Mouse (Mus musculus): ENCODE results near the gene Agpat4.
"Not testable (repeated sequence)": the region's sequence is repeated elsewhere in the genome, so short reads cannot be mapped to it uniquely, and the experiment has no call there.

Agpat4 gene

DNA sequence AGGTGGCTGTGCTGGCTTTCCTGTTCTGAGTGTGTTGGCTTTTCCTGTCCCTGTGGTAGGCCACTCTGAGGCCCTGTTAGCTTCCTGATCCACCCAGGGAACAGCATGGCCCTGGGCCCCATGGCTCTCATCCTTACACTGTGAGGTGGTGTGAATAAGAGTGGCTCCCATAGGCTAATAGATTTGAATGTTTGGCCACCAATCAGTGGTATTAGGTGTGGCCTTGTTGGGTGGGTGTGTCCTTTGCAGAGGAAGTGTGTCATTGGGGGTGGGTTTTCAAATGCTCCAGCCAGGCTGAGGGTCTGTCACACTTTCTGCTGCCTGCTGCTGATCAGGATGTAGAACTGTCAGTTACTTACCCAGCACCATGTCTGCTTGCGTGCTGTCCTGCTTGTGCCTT is 82.6 kb downstream of the Agpat4 start:
- DNase-seq: no peak

DNA sequence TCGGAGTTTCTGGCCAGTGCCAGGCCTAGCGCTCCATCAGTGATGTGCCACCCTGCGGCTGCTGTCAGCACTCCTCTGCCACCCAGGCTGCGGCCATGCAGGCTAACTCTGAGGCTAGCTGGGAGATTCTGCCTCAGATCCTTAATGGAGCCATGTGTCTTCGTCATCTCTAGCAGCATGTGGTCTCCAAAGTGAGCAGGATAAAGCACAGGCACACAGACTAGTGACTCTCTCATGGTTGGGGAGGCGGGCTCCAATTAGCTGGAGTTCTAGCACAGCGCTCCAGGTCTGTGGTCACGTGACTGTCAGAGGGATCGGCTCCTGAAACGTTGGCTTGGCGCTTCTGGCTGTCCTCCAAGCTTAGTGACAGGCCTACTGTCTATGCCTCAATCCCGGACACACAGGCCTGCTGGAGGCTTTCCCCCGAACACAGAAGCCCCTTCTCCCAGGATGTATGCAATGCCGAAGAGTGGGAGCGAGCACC is 85.0 kb downstream of the Agpat4 start:
- DNase-seq: no peak

DNA sequence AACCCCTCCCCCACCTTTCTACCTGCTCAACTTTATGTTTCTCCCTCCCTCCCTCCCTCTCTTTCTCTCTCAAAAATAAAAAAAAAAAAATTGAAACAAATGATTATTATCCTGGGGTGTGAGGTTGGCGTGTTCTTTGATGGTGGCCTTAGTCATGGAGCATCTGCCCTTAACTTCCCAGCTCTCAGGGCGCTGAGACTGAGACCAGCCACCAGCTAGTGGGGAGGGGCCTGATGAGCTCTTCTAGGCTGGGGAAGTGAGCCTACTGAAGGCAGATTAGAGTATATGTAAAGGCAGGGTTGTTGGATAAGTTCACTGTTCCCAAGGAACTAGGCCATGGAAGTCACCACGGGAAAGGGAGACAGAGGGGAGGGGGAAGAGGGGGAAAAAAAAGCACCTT is 85.7 kb downstream of the Agpat4 start:
- DNase-seq: peak; percentile 41

DNA sequence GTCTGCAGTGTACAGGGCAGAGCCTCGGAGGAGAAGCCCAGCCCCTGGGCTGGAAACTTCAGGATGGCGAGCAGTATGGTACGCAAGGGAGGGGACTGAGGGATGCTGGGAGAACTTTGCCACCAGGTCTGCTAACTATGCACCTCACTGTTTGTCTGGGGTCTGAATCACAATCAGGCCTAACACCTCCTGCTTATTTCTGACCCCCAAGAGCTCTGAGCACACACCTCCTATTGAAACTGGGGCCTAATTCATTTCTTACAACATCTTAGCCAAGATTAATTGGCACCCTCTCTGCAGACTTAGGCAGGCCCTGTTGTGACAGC is 86.1 kb downstream of the Agpat4 start:
- DNase-seq: no peak

DNA sequence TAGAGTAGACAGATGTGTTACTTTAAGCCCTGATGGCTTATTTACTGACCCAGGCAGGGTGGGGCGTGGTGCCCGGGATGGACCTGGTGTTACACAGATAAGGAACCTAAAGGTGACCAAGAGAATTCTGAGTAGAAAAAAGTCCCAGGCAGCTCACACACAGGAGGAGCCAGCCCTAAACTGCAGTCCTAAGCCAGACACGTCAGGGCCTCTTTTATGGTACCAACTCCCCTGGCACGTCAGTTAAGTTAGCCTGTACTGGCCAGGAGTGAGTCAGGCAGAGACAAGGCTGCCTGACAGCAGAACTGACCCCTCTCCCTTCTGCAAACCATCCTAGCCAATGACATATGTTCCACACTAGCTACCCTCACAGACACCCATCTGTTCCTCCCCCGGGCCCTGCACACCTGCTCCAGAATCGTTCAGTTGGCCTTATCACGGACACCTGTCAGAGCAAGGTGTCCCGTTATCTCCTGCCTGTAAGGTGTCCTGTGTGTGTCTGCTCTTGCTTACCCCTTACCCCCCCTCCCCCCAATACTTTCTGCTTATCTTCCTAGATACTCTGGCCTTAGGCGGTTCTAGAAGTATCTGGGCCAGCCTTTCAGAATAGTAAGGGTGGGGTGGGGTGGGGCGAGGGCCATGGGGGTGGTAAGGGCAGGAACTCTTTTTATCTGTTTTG is 86.7 kb downstream of the Agpat4 start:
- peak; percentile 38 for DNase-seq

DNA sequence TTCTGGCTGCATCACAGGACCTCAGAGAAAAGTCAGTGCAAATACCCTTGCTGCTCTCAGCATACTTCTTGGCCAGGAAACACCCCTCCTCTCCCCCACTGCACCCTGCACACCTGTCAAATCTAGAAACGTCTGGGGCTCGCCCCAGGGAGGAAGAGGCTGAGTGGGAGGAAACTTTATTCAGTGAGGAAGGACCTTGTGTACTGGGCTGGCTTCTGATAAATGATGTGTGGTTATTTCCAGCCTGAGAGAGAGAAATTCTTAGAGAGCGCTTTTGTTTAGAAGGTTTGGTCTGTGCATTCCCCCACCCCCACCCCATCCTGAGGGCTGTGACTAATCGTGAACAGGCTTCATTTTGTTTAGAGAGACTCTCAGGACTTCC is 87.2 kb downstream of the Agpat4 start:
- peak; percentile 65 for DNase-seq

DNA sequence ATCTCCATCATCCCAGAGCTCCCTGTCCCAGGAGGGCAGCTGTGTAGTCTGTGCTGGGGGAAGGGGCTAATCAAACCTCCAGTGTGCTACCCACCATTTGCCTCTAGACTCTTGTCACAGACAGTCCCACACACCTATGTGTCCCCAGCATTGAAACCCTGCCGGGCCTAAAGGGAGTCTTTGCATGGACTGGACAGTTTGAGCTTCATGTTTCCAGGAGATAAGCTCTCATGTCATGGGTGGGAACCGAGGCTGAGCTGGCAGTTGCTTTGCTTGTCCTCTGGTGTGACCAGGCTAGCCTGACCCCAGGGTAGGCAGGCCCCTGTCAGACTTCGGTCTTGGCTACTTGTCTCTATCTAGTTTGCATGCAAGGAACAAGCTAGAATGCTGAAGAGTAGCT is 87.7 kb downstream of the Agpat4 start:
- no peak for DNase-seq

DNA sequence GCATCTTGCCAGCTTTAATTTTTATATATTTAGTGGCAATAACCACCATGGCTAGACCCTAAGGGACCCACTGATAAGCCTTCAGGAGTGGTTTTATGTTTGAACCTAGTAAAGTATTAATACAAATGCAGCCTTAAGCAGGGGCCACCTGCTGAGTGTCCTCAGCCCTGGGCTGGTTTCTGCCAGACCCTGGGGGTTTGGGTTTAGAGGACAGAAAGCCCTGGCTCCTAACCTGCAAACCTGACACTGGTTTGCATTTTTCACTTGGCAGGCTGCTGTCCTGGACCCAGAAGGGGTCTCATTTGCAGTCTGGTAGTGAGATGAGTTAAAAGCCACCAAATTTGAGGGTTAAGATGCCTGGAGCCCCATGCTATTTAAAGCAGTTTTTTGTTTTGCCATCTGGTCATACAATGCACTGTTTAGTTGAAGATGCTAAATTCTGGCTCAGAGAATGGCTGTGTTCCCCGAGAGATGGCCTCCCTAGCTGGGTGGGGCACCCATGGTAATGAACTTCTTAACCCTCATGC is 88.6 kb downstream of the Agpat4 start:
- no peak for DNase-seq

DNA sequence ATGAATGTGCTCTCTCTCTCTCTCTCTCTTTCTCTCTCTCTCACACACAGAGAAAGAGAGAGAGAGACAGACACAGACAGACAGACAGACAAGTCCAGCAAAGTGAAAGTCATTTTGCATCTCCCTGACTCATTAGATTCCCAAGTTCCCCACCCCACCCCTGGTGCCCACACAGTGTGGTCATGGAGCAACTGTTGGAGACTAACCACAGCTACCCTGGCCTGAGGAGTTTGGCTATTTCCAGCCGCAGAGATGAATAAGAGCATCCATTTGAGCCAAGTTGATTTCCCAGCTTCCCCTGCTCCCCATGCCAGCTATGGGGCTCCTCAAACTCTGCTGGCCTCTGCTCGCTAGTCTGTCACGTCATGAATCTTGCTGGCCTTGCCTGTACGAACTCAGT is 91.0 kb downstream of the Agpat4 start:
- DNase-seq: no peak

DNA sequence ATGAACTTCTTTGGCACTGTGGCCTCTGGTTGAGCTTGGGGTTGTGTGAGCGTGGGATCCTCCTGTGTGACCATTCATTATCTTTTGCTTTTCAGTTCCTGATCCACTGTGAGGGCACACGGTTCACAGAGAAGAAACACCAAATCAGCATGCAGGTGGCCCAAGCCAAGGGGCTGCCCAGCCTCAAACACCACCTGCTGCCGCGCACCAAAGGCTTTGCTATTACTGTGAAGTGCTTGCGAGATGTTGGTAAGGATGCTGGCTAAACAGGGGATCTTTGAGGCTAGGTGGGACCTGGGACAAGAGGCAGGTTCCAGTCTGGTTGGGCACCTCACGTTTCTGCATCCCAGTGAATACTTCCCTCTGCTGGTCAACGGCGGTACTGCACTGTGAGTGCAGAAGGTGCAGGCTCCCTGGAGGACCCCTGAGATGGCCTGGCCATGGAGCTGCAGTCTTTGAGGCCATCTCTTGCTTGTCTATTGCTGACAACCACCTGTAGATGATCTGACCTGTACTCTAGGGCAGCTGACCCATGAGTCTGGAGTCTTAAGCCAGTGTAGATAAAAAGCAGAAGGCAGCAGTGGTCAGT is 92.1 kb downstream of the Agpat4 start:
- DNase-seq: peak; percentile 96

DNA sequence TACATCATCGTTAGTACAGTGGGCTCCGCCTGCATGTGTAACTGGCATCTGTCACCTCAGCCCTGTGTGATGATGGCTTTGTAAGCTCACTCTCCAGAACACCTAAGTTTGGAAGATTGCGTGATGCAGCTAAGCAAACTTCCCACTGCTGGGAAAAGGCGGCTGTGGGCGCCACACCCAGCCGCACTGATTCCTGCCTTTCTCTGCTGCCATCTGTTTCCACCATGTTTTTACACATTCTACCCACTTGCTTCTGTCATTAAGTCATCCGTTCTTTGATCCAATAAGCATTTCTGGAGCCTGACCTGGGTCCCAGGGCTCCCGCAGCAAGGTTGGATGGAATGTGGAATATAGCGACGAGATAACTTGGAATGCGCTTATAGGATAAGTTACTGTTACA is 93.4 kb downstream of the Agpat4 start:
- DNase-seq: no peak

DNA sequence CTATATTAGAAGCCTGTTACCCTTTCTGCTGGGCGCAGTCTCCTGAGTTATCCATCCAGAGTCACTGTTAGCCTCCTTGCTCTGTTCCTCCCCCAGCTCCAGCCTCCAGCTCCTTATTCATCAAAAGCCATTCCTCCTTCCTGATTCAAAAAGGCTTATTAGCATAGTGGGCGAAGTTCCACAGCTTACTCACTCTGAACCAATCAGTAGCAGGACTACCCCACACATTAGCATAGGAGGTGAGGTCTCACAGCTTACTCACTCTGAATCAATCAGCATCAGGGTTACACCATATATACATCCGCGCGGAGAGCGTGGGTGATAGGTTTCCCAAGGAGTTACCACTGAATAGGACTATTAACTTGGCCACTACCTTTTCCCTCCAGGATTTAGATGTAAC is 93.8 kb downstream of the Agpat4 start:
- DNase-seq: no peak

DNA sequence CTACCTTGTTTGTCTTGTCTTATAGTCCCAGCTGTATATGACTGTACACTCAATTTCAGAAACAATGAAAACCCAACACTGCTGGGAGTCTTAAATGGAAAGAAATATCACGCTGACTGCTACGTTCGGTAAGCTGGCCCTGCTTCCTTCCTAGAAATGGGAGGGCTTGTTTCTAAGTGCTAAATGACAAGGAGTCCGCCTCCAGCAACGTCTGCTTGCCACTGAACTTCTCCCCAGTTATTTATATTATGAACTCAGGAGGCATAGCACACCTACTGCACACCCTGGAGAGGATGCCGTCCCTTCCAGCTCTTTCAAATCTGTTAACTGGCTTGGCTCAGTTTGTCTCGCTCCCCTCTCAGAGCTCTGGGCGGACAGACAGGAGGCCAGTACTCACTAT is 94.9 kb downstream of the Agpat4 start:
- DNase-seq: no peak

DNA sequence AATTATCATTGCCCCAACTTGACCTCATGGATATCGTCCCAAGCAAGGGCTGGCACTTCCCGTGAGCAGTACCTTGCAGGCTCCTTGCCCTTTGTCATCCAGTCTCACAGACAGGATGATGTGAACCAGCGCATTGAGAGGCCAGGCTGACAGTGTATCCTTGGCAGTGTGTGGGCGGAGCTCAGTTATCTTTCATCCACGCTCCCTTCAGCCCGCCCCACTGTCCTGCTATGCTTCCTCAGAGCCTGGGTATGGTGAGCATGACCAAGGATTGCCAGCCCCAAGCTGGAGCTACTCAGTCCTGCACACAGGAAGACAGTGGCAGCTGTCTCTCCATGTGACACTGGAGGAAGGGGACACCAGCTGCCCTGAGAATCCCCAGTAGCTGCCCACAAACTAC is 97.7 kb downstream of the Agpat4 start:
- DNase-seq: no peak

DNA sequence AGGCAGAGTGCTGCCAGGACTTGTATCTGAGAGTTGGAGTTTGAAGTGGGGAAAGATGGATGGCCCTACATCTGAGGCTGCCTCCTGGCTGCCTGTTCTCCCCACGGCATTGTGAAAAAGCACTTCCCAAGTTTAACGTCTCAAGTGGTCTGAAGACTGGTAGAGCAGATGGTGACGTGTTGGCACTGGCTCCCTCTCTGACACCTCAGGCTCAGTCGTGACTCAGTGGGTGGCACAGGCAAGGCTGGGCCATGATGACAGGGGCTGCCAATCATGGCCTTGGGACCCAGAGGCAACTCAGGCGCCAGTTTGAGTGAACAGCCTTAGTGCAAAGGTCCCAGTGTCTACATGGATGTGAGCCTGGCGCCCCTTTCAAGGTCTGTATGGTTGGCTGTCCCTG is 103.4 kb downstream of the Agpat4 start:
- no peak for DNase-seq

DNA sequence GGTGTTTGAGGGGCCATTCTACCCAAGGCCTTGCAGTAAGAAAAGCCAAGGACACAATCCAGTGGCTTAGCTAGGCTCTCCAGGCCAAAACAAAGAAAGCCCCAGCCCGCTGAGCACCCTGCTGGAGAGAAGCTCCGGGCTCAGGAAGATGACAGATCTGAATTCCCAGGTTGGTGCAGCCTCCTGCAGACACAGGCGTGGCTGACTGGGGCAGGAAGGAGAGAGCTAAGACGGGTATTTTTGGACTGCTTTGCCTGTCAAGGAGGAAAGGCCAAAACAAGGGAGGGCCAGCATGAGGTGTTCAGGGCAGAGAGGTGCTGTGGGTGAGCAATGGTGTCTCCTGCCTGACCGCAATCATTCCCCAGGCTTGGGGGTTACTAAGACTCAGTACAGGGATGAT is 105.2 kb downstream of the Agpat4 start:
- no peak for DNase-seq

DNA sequence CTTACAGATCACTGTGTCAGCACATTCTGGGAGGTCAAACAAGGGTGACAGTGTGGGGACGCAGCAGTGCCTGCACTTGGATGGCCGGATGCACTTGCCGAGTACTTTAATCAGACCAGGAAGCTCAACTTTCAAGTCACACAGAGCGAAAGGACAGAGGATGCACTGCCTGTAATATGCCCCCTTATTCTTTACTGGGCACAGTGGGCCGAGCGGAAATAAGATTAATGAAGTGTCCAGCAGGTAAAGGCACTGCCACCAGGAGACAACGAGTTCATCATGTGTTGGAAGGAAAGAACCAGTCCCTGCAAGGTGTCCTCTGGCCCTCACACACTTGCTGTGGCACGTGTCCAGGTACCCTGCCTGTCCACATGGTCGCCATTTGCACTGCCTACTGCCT is 105.6 kb downstream of the Agpat4 start:
- DNase-seq: no peak

DNA sequence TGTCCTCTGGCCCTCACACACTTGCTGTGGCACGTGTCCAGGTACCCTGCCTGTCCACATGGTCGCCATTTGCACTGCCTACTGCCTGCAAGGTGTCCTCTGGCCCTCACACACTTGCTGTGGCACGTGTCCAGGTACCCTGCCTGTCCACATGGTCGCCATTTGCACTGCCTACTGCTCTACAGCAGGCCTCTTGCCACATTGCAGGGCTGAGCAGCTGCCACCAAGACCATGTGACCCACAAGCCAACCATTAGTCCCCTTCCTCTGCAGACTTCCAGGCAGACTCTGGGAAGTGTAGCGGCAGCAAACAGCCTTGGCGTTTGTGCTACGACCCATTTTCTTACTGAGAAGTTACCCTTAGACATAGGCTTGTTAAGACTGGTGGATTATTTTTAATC is 106.0 kb downstream of the Agpat4 start:
- not testable (repeated sequence) for DNase-seq

DNA sequence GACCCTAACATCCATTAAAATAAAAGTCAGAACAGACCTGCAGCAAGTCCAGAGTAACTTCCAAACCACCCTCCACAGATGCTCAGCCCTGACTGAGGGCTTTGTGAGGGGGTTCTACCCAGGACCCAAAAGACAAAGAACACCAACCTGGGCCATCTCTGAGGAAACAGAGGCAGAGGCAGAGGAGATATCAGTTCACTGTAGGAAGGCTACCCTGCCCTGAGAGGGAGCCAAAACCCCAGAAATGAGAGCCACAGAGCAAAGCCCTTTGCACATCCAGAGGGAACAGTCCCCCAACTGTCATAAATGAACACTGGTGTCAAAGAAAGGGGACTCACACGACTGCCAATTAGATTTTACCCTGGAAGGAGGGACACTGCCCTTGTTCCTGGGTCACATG is 106.7 kb downstream of the Agpat4 start:
- DNase-seq: no peak

DNA sequence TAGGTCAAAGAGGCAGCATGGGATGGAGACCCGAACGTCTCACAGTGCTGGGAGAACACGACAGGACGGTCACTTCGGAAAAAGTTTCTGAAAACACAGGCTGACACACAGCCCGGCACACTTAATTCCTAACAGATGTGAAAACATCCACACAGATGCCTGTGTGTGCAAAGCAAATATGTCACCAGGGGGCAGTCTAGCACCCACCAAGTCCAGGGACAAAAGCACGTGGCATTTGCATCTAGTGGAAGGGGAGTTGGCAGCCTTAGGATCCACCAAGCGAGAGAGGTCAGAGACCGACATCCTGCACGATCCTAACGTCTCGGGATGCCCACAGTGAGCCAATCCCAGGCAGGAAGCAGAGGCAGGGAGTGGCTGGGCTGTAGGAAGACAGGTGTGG is 108.0 kb downstream of the Agpat4 start:
- DNase-seq: peak; percentile 59

DNA sequence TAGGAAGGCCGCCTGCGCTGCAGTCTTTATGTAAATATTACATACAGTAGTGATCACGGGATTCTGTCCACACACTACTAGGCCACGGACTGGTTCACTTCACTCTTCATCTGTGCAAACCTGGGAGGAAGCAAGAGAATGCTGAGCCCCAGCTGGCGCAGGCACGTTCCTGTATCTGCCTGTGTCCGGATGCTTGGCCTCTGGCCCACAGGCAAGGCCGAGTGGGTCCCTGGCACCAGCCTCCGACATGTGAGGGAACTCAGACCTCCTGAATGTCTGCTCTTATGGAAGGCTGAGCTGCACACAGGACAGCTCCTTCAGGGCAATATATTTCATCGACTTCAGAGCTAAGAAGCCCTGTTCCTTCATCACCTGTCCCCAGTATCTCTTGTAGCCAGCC is 109.5 kb downstream of the Agpat4 start:
- no peak for DNase-seq

DNA sequence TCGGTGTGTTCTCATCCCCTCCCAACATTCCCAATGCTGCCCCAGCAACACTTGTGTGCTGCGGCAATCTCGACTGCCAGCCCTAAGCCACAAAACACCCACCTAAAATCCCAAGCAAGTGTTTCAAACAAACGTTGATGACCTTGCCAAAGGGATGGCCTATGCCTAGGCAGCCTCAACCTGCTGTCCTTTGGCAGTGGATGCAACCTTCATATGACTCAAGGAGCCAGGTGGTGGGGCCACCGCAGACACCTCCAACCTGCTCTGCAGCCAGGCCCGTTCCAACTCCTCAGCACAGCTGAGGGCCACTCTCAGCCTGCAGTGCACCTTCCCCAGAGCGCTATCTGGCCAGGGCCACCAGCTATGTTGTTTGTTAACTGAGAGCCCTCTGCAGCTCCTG is 110.0 kb downstream of the Agpat4 start:
- no peak for DNase-seq

DNA sequence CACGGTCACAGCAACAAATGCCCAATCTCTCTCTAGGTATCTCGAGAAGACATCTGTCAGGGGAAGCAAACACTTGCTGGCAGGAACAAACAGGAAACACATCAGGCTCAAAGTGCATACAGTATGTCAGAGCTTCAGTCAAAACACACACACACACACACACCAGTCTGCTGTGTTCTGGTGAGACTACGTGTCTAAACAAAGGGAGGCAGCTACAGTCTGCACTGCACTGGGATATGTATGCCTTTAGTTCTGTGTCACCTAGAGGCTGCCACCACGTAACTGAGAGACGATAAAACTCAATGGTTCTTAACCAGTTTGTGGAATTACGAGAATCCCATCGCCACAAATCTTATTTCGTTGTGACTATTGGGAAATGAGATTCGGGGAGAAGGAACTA is 111.3 kb downstream of the Agpat4 start:
- DNase-seq: no peak

DNA sequence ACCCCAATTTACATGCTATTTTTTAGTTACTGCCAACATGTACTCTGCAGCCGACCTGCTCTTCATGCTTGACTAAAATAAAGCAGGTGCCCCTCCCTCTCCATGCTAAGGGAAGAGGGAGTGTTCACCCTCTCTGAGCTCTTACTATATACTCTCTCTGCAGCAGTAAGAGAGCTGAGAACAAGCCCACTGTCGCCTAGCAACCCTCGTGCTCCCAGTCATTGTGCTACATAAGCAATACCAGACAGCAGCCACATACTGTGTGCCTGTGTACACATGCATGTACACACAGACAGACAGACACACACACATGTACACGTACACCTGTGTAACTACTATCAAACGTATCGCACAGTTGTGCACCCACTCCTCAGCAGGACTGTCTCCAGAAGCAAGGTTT is 111.7 kb downstream of the Agpat4 start:
- no peak for DNase-seq

DNA sequence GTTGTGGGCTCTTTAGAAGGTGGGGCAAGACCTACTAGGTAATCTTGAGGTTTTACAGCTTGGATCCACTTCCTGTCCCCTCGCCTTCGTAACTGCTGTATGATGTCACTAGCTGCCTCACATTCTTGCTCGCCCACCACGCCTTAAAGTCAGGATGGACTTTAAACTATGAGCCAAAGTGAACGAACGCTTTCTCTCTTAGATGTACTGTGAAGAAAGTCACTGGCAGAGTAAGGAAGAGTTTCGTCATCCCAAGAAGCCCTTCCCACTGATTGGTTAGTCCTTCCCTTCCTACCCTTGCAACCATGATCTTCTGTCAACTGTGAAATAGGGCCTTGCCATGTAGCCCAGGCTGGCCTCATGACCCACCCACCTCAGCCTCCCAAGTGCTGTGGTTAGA is 112.6 kb downstream of the Agpat4 start:
- DNase-seq: no peak

All from thymus, postnatal 4 days (tissue).